Mouse (Mus musculus): Measurements from ENCODE around the gene Mum1. TPM values are rescaled to one million over a fixed set of nuclear protein-coding genes. Genes with fewer than 3 reads are reported as not detected.

The Mum1 gene
- polyA plus RNA-seq, 1 experiment from 2014 or later, result 41.4 TPM

DNA sequence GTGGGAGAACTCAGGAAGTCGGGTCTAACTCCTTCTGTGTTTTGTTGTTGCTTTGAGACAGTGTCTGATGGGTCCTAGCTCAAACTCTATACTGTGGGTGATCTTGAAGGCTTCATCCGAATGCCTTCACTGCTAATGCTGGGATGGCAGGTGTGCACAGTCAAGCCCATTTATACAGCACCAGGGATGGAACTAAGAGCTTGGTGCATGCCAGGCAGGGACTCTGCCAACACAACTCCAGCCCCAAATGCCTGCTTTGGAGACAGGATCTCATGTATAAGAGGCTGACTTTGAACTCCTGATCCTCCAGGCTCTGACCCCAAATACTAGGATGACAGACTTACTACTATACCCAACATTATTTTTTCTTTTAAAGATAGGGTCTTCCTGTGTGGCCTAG, 23.8 kb downstream of the Mum1 start:
- in situ Hi-C loops (cut with MboI; ENCODE audit: low pct_unique_long_range_greater_than_20kb), result loop anchor here (10.0 kb wide), 1 partner anchor 265 kb away; the partner anchor contains the start of genes Cnn2 and Tmem259
- no peaks in the 10 kb centered on the region for H3K27me3 ChIP-seq
- no peak for DNase-seq (ENCODE audit: low read depth, low spot score)
- no peak for TF ChIP-seq CTCF (IDR thresholded peaks at IDR 0.05)
- ChIA-PET POLR2A (interaction anchor here (1.5 to 1.7 kb wide), 2 partner anchors 9 to 10 kb away, joined by 3 to 6 read pairs; partner anchors contain the start of gene Gamt), CTCF (no interaction called here)
- no peak for ATAC-seq

DNA sequence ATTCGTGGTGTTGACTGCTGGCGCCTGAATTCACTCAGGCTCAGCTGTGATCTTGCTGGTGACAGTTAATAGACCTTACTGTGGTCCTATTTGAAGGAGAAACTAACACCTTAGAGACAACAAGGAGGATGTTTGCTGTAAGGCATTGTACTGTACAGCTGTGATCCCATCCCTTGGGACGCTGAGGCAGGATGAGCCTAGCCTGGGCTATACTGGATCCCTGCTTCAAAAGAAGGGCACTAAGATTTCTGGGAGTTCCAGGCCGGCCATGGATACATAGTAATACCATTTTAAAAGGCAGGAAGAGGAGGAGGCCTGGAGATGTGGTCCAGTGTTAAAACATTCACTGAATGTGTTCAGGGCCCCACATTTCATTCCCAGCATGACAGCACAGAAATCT, 24.3 kb downstream of the Mum1 start:
- ATAC-seq, result no peak
- in situ Hi-C loops (cut with MboI; ENCODE audit: low pct_unique_long_range_greater_than_20kb), result loop anchor here (10.0 kb wide), 1 partner anchor 266 kb away; the partner anchor contains the start of genes Cnn2 and Tmem259
- no peak for DNase-seq (ENCODE audit: low read depth, low spot score)
- no peaks in the 10 kb centered on the region for H3K27me3 ChIP-seq
- TF ChIP-seq CTCF (IDR thresholded peaks at IDR 0.05), result no peak
- POLR2A ChIA-PET, result interaction anchor here (0.6 to 1.7 kb wide), 2 partner anchors 10 to 82 kb away, joined by 4 to 6 read pairs; partner anchors contain the start of gene Gamt
- CTCF ChIA-PET, result no interaction called here

DNA sequence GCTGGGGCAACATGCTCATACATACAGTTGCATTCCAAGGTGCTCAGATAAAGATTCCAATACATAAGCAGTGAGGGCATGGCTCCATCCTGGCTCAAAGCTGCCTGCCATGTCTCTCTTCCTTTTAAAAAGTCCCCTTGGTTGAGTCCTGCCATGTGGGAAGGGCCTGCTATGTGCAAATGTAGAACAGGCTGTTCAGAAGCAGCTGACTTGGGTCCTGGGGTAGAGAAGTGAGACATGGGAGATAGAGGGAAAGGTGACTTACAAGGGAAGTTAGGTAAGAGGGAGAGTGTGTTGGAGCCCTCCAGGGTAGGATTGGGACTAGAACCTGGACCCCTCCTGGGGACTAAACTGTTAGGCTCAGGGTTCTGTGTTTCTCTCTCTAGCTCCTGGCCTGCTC, 25.8 kb downstream of the Mum1 start:
- H3K27me3 ChIP-seq, result no peaks in the 10 kb centered on the region
- TF ChIP-seq CTCF (IDR thresholded peaks at IDR 0.05), result no peak
- CTCF ChIA-PET, result no interaction called here
- in situ Hi-C loops (cut with MboI; ENCODE audit: low pct_unique_long_range_greater_than_20kb), result loop anchor here (10.0 kb wide), 1 partner anchor 267 kb away; the partner anchor contains the start of genes Cnn2 and Tmem259
- ATAC-seq (no peak), DNase-seq (ENCODE audit: low read depth, low spot score) (no peak)
- POLR2A ChIA-PET, result interaction anchor here (1.3 kb wide), 1 partner anchor 9 kb away, joined by 3 read pairs; the partner anchor contains the start of gene Gamt

DNA sequence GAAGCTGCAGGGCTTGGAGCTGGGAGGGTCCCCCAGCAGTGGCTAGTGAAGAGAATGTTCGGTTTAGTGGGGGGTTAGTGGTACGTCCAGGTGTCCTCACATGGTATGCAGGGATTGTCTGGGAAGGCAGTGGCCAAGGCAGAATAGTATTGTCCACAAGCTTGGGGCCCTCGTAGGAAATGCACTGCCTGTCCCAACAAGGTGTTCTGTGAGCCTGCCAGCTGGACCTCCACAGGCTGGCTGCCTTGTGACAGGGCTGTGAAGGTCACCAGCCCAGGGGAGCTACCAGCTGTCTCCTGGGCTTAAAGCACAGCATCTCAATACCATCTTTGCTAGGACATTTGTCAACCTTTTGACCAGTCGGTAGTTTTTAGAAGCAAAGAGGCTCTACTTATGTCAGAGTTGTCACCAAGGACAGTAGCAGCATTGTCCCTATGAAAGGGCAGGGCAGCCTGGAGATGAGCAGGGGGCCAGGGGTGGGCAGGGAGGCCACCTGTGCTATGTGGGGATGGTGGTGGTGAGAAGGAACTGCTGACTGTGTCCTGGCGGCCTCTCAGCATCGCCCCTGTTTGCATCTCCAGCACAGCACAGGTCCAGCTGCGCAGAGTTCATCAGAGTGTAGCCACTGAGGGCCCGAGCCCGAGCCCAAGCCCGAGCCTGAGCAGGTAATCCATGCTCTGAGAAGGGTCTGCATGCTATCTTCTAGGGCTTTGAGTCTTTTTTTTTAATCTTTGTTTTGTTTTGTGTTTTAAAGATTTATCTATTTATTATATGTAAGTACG, 26.4 kb downstream of the Mum1 start:
- no peaks in the 10 kb centered on the region for H3K27me3 ChIP-seq
- in situ Hi-C loops (cut with MboI; ENCODE audit: low pct_unique_long_range_greater_than_20kb), result loop anchor here (10.0 kb wide), 1 partner anchor 268 kb away; the partner anchor contains the start of genes Cnn2 and Tmem259
- POLR2A ChIA-PET, result no interaction called here
- no peak for TF ChIP-seq CTCF (IDR thresholded peaks at IDR 0.05)
- ATAC-seq (no peak), DNase-seq (ENCODE audit: low read depth, low spot score) (no peak)
- CTCF ChIA-PET, result no interaction called here

DNA sequence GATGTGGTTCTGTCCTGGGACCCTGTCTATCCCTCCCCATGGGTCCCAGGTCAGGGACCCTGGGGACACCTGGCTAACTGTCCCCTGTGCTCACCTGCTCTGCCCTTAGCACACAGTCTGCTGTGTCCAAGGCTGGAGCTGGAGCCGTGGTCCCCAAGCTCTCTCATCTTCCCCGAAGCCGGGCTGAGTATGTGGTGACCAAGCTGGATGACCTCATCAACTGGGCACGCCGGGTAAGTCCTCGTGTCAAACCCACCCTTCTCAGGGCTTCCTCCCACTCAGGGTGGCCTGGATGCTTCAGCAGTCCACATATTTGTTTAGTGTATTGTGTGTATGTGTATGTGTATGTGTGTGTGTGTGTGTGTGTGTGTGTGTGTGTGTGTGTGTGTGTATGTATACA, 27.3 kb downstream of the Mum1 start:
- no peak for TF ChIP-seq CTCF (IDR thresholded peaks at IDR 0.05)
- in situ Hi-C loops (cut with MboI; ENCODE audit: low pct_unique_long_range_greater_than_20kb), result loop anchor here (10.0 kb wide), 1 partner anchor 269 kb away; the partner anchor contains the start of genes Cnn2 and Tmem259
- CTCF ChIA-PET, result no interaction called here
- H3K27me3 ChIP-seq, result no peaks in the 10 kb centered on the region
- no peak for ATAC-seq
- POLR2A ChIA-PET, result interaction anchor here (0.8 to 1.1 kb wide), 3 partner anchors 10 to 187 kb away, joined by 3 to 4 read pairs (median 4); no protein-coding TSS in a partner anchor
- DNase-seq (ENCODE audit: low read depth, low spot score), result no peak

DNA sequence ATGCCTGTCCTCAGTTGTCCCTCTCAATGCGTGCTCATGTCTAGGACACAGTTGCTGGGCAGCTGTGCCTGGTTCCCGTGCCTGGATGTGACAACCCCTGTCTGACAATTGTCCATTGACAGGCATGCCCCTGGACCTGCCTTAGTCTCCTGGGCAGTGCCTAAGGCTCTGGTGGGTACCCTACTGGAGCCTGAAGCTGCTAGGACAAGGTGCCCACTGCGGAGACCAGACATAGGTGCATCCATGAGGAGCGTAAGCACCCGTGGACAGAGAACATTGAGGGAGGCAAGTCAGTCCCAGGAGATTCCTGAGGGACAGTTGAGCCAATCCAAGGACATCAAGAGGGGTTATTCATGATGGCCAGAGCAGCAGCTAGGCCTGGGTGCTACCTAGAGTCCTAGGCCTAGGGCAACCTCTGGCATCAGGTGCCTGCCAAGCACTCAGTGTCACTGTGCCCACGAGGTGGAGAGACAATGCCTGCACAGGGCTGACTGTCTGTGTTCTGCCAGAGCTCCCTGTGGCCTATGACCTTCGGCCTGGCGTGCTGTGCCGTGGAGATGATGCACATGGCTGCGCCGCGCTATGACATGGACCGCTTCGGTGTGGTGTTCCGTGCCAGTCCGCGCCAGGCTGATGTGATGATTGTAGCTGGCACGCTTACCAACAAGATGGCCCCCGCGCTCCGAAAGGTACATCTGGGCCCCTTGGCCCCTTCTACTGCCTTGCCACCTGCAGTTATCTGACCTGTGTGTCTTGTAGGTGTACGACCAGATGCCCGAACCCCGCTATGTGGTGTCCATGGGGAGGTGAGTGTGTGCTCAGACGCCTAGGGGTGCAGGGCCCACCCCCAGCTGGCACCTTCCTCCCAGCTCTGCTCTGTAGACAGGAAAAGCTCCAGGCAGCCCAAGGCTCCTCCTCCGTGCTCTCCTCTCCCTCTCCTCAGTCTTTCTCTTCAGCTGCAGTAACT, 28.4 kb downstream of the Mum1 start:
- CTCF ChIA-PET, result interaction anchor here (0.6 to 1.1 kb wide), 2 partner anchors 8 to 9 kb away, joined by 3 read pairs; no protein-coding TSS in a partner anchor
- DNase-seq (ENCODE audit: low read depth, low spot score) (no peak), ATAC-seq (no peak)
- POLR2A ChIA-PET, result interaction anchor here (0.8 to 1.1 kb wide), 3 partner anchors 9 to 188 kb away, joined by 3 to 4 read pairs (median 4); no protein-coding TSS in a partner anchor
- in situ Hi-C loops (cut with MboI; ENCODE audit: low pct_unique_long_range_greater_than_20kb), result loop anchor here (10.0 kb wide), 1 partner anchor 270 kb away; the partner anchor contains the start of genes Cnn2 and Tmem259
- no peak for TF ChIP-seq CTCF (IDR thresholded peaks at IDR 0.05)
- no peaks in the 10 kb centered on the region for H3K27me3 ChIP-seq

DNA sequence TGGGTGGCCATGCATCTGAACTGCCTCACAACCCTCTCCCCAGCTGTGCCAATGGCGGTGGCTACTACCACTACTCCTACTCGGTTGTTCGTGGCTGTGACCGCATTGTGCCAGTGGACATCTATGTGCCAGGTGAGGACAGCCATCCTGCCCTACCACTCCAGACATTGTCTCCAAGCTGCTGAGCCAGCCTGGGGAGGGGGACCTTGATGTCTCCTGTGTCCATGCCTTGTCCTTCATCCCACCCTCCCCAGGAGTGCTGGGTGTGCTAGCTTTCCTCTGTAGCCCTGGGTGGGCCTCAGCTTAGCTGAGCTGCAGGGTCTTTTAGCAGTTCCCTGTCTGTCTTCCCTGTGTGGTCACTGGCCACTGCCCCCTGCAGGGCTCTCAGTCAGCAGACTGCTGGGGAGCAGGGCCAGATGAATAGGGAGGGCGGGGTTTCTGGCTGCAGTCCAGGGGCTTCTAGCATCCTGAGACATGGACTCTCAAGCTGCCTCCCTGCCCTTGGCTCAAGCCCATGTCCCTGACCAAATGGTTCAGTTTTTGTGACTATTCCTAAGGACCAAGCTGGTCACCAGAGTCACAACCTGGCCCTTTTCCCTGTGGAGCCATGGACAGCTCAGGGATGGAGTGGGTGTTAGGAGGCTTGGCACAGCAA, 29.8 kb downstream of the Mum1 start:
- no peak for TF ChIP-seq CTCF (IDR thresholded peaks at IDR 0.05)
- in situ Hi-C loops (cut with MboI; ENCODE audit: low pct_unique_long_range_greater_than_20kb), result loop anchor here (10.0 kb wide), 1 partner anchor 271 kb away; the partner anchor contains the start of genes Cnn2 and Tmem259
- ChIA-PET CTCF (no interaction called here), POLR2A (no interaction called here)
- no peaks in the 10 kb centered on the region for H3K27me3 ChIP-seq
- ATAC-seq (no peak), DNase-seq (ENCODE audit: low read depth, low spot score) (no peak)

DNA sequence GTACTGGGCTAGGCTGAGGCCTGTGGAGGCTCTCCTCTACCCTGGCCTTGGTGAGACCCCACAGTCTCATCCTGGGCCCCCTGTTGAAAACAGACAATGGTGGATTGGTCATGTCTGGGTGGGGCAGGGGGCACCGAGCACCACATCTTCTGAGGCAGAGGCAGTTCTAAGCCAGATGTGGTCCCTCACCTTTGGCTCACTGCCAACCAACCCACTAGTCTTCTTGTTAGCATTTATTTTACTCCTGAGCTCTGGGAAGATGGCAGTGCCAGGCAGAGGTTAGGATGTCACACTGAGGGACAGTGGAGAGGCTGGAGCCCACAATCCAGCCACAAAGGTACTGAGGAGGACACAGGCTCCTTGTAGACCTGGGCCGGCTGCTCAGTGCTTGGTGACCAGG, 31.7 kb downstream of the Mum1 start:
- TF ChIP-seq CTCF (IDR thresholded peaks at IDR 0.05), result no peak
- CTCF ChIA-PET, result no interaction called here
- in situ Hi-C loops (cut with MboI; ENCODE audit: low pct_unique_long_range_greater_than_20kb), result loop anchor here (10.0 kb wide), 1 partner anchor 273 kb away; the partner anchor contains the start of genes Cnn2 and Tmem259
- no peak for ATAC-seq
- POLR2A ChIA-PET, result no interaction called here
- no peaks in the 10 kb centered on the region for H3K27me3 ChIP-seq
- no peak for DNase-seq (ENCODE audit: low read depth, low spot score)

DNA sequence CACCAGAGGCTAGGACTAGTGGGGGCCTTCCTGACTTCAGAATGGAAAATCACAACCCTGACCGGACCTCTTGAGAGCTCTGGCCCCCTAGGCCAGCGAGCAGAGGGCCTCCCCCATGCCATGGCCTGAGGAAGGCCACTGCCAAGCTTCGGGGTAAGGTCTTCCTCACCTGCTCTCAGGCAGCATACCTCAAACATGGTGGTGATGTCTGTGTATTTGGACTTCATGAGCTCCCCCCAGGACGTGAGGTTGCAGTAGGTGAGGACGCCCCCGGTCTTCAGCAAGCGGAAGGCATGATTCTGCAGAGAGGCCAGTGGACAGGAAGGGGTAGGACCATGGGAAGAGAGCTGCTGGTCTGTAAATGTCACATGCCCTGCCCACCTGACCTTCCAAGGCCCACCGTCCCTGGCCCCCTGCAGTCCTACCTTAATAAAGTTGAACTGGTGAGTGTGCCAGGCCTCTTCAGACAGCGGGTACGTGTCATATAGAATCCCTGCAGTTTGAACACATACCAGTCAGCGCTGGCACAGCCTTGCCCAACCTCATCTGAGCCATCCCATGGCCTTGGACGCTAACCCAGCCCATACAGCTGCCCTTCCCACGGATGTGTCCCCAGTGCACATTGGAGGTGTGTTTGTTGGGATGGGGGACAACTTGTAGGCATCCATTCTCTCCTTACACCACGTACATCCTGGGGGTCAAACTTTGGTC, 32.7 kb downstream of the Mum1 start:
- ChIA-PET CTCF (no interaction called here), POLR2A (no interaction called here)
- in situ Hi-C loops (cut with MboI; ENCODE audit: low pct_unique_long_range_greater_than_20kb), result loop anchor here (10.0 kb wide), 1 partner anchor 274 kb away; the partner anchor contains the start of genes Cnn2 and Tmem259
- DNase-seq (ENCODE audit: low read depth, low spot score) (no peak), ATAC-seq (no peak)
- TF ChIP-seq CTCF (IDR thresholded peaks at IDR 0.05), result no peak
- H3K27me3 ChIP-seq, result no peaks in the 10 kb centered on the region
